ENCODE assay signal across 8 mouse cellular contexts in the genomic region with DNA sequence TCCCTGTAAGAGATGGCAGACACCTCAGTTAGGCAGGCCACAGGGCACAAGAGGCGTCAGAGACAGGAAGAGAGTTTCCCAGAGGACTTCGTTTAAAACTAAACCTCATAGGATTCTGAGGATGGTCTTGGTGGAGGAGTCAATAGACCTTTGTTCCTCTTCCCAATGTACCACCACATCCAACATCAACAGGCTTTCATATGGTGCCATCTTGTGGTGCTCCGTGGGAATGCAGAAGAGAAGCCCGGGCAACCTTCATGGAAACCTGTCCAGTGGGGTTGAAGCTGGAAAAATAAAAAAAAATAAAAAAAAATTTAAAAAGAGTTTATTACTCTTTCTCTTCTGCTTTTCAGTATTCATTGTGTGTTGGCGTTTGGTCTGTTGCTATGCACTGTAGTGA. TPM values are rescaled to one million over a fixed set of nuclear protein-coding genes. Genes with fewer than 3 reads are reported as not detected.
DNase-seq lines count a peak whose midpoint lies in the region.

No protein-coding gene starts in this region.

- peak; percentile 30 to 47 for DNase-seq in B cell, adult 2 months
- DNase-seq in adrenal gland, postnatal 25 days = peak; percentile 54
- DNase-seq in embryo, embryonic 10 days (ENCODE audit: low spot score) = peak; percentile 66
- DNase-seq in gastrocnemius, adult 8-10 months (ENCODE audit: low spot score in 2 of 2) = peak; percentile 21 to 30
- peak; percentile 34 for DNase-seq in kidney, adult 11 months
- DNase-seq in left cerebral cortex, adult 18-20 months (ENCODE audit: low spot score in 2 of 2) = peak; percentile 78
- DNase-seq in lung, postnatal 4 days = peak; percentile 42 to 69
- DNase-seq in right cerebral cortex, postnatal 25 days = peak; percentile 51

RNA-seq across cellular contexts. Expression of gene Susd5, which starts 59.7 kb away (rescaled TPM):
- total RNA-seq in adrenal gland, postnatal 25 days (2021) = 0.12 TPM in 1 of 2 replicates, not detected in the other
- under 1 TPM; 0.24 to 0.52 (median 0.41) TPM for total RNA-seq in gastrocnemius, adult 8-10 months (2022)
- 10 to 100 TPM in 1 of 2 experiments, 1 to 10 TPM in 1; 8.1 to 10.3 TPM for total RNA-seq in left cerebral cortex, adult 18-20 months (2021)

Comparison
In these comparisons a context has a peak if more than half of its experiments do, and no peak if none do; other contexts are left out.
1. Peak in every context shown above with its lines: DNase-seq.
2. DNase-seq: peak in every context shown above with its lines; median percentile 78 in left cerebral cortex, adult 18-20 months; 66 in embryo, embryonic 10 days; 56 in lung, postnatal 4 days; 54 in adrenal gland, postnatal 25 days; 51 in right cerebral cortex, postnatal 25 days; 38 in B cell, adult 2 months; 34 in kidney, adult 11 months; 26 in gastrocnemius, adult 8-10 months.